Mouse (Mus musculus): ENCODE data around the gene Aoc1. TPM values are rescaled to one million over a fixed set of nuclear protein-coding genes. Genes with fewer than 3 reads are reported as not detected.

Gene Aoc1
- total and polyA plus RNA-seq, 3 experiments = 1.1 TPM; not detected in 2

- intact Hi-C loops (cut with DNase I) = no loop called here
Observed at GRCm38 (mm10) chr6:48956785-48957184, 84.1 kb downstream of the Aoc1 start.

GRCm38 (mm10) chr6:48958053-48958452, 85.4 kb downstream of the Aoc1 start:
- TF ChIP-seq POLR2A (IDR thresholded peaks at IDR 0.05; ENCODE audit: insufficient read depth, low read depth, low read length) = no peak
- TF ChIP-seq EP300 (IDR thresholded peaks at IDR 0.05; ENCODE audit: insufficient read depth, low read depth, low read length) = no peak
- peak; percentile 44 for TF ChIP-seq CTCF (IDR thresholded peaks at IDR 0.05)
- 71% methylated on average over 1 of the region's 1 CpGs for WGBS
- no peak overlapping the region for H3K9ac ChIP-seq (ENCODE audit: low read depth, low read length)

More at GRCm38 (mm10) chr6:48956785-48957184, 84.1 kb downstream of the Aoc1 start:
- H3K4me1 ChIP-seq (ENCODE audit: control insufficient read depth, insufficient read depth, low read length) = no peaks in the 10 kb centered on the region
- peak in 1 of 2 experiments; percentile 5 for DNase-seq
- no peak overlapping the region for H3K27ac ChIP-seq
- H3K79me2 ChIP-seq (replicated peaks; ENCODE audit: control insufficient read depth, insufficient read depth, low read length) = no peaks in the 10 kb centered on the region
- H3K9ac ChIP-seq (ENCODE audit: low read depth, low read length) = no peak overlapping the region
- TF ChIP-seq CTCF (IDR thresholded peaks at IDR 0.05) = no peak
- TF ChIP-seq POLR2A (IDR thresholded peaks at IDR 0.05; ENCODE audit: insufficient read depth, low read depth, low read length) = no peak
- no peak for TF ChIP-seq EP300 (IDR thresholded peaks at IDR 0.05; ENCODE audit: insufficient read depth, low read depth, low read length)
- 65% methylated on average over 4 of the region's 4 CpGs for WGBS
- no peak overlapping the region for H3K4me3 ChIP-seq
- no peaks in the 10 kb centered on the region for H3K36me3 ChIP-seq (ENCODE audit: control insufficient read depth, insufficient read depth, low read length)
- H3K27me3 ChIP-seq (ENCODE audit: control insufficient read depth, insufficient read depth, low read length) = no peaks in the 10 kb centered on the region

More at GRCm38 (mm10) chr6:48958053-48958452, 85.4 kb downstream of the Aoc1 start:
- Histone ChIP-seq H3K27me3 (ENCODE audit: control insufficient read depth, insufficient read depth, low read length) (no peaks in the 10 kb centered on the region), H3K4me3 (no peak overlapping the region), H3K36me3 (ENCODE audit: control insufficient read depth, insufficient read depth, low read length) (no peaks in the 10 kb centered on the region), H3K27ac (no peak overlapping the region), H3K79me2 (replicated peaks; ENCODE audit: control insufficient read depth, insufficient read depth, low read length) (no peaks in the 10 kb centered on the region), H3K4me1 (ENCODE audit: control insufficient read depth, insufficient read depth, low read length) (no peaks in the 10 kb centered on the region)
- peak in 1 of 2 experiments; percentile 8 for DNase-seq
- intact Hi-C loops (cut with DNase I) = no loop called here

Other genes with a start within 250 kb of the Aoc1 start
- gene AI854703, start 246.1 kb upstream of the Aoc1 start, total RNA-seq (2021) = under 1 TPM; 0.16 to 0.29 TPM
- 0.68 and 1.1 TPM in 2 replicates for gene AI854703, start 246.1 kb upstream of the Aoc1 start, polyA plus RNA-seq (2012; rRNA removed)
- gene Gimap8, start 225.7 kb upstream of the Aoc1 start, total RNA-seq (2021) = 1 to 10 TPM; 7.1 to 7.6 TPM
- 4.1 and 7.3 TPM in 2 replicates for gene Gimap8, start 225.7 kb upstream of the Aoc1 start, polyA plus RNA-seq (2012; rRNA removed)
- 1 to 10 TPM; 3.1 to 3.4 TPM for gene Gimap9, start 196.8 kb upstream of the Aoc1 start, total RNA-seq (2021)
- gene Gimap9, start 196.8 kb upstream of the Aoc1 start, polyA plus RNA-seq (2012; rRNA removed) = 1.8 and 3.7 TPM in 2 replicates
- 10 to 100 TPM; 22.4 to 25.3 TPM for gene Gimap4, start 188.3 kb upstream of the Aoc1 start, total RNA-seq (2021)
- 28.1 and 42.1 TPM in 2 replicates for gene Gimap4, start 188.3 kb upstream of the Aoc1 start, polyA plus RNA-seq (2012; rRNA removed)
- gene Gimap6, start 164.7 kb upstream of the Aoc1 start, total RNA-seq (2021) = 10 to 100 TPM; 34.3 to 38.1 TPM
- 19.2 and 28.6 TPM in 2 replicates for gene Gimap6, start 164.7 kb upstream of the Aoc1 start, polyA plus RNA-seq (2012; rRNA removed)
- gene Gm28053, start 154.3 kb upstream of the Aoc1 start, total RNA-seq (2021) = 1 to 10 TPM; 3.4 to 5.6 TPM
- not detected in 2 replicates for gene Gm28053, start 154.3 kb upstream of the Aoc1 start, polyA plus RNA-seq (2012; rRNA removed)
- gene Gimap7, start 154.3 kb upstream of the Aoc1 start, total RNA-seq (2021) = under 1 TPM in 1 of 2 experiments, not detected in 1; 0.77 TPM
- gene Gimap7, start 154.3 kb upstream of the Aoc1 start, polyA plus RNA-seq (2012; rRNA removed) = 0.29 and 0.70 TPM in 2 replicates
- 1 to 10 TPM; 8.9 to 9.4 TPM for gene Gimap1, start 133.8 kb upstream of the Aoc1 start, total RNA-seq (2021)
- gene Gimap1, start 133.8 kb upstream of the Aoc1 start, polyA plus RNA-seq (2012; rRNA removed) = 5.9 and 6.6 TPM in 2 replicates
- 1 to 10 TPM; 4.6 to 5.1 TPM for gene Gimap5, start 126.7 kb upstream of the Aoc1 start, total RNA-seq (2021)
- 6.2 and 6.6 TPM in 2 replicates for gene Gimap5, start 126.7 kb upstream of the Aoc1 start, polyA plus RNA-seq (2012; rRNA removed)
- 1 to 10 TPM; 1.0 to 1.5 TPM for gene Gimap3, start 102.0 kb upstream of the Aoc1 start, total RNA-seq (2021)
- 3.0 and 4.8 TPM in 2 replicates for gene Gimap3, start 102.0 kb upstream of the Aoc1 start, polyA plus RNA-seq (2012; rRNA removed)
- 10 to 100 TPM; 17.0 to 22.0 TPM for gene Tmem176a, start 32.0 kb upstream of the Aoc1 start, total RNA-seq (2021)
- 19.3 and 28.1 TPM in 2 replicates for gene Tmem176a, start 32.0 kb upstream of the Aoc1 start, polyA plus RNA-seq (2012; rRNA removed)
- 10 to 100 TPM; 41.6 to 53.0 TPM for gene Tmem176b, start 31.4 kb upstream of the Aoc1 start, total RNA-seq (2021)
- 104 and 108 TPM in 2 replicates for gene Tmem176b, start 31.4 kb upstream of the Aoc1 start, polyA plus RNA-seq (2012; rRNA removed)
- gene 1600015I10Rik, start 57.0 kb downstream of the Aoc1 start, total RNA-seq (2021) = not detected
- gene 1600015I10Rik, start 57.0 kb downstream of the Aoc1 start, polyA plus RNA-seq (2012; rRNA removed) = 0.08 and 0.12 TPM in 2 replicates
- not detected for gene Doxl2, start 102.1 kb downstream of the Aoc1 start, total RNA-seq (2021)
- not detected in 2 replicates for gene Doxl2, start 102.1 kb downstream of the Aoc1 start, polyA plus RNA-seq (2012; rRNA removed)
- gene Svs1, start 114.0 kb downstream of the Aoc1 start, total RNA-seq (2021) = not detected
- gene Svs1, start 114.0 kb downstream of the Aoc1 start, polyA plus RNA-seq (2012; rRNA removed) = not detected in 2 replicates
- gene Gpnmb, start 163.7 kb downstream of the Aoc1 start, total RNA-seq (2021) = 1 to 10 TPM in 1 of 2 experiments, under 1 TPM in 1; 0.84 to 1.3 TPM
- gene Gpnmb, start 163.7 kb downstream of the Aoc1 start, polyA plus RNA-seq (2012; rRNA removed) = 2.4 and 4.9 TPM in 2 replicates
- gene Malsu1, start 200.9 kb downstream of the Aoc1 start, total RNA-seq (2021) = 10 to 100 TPM; 34.4 to 39.0 TPM
- gene Malsu1, start 200.9 kb downstream of the Aoc1 start, polyA plus RNA-seq (2012; rRNA removed) = 14.5 and 15.4 TPM in 2 replicates

Data from heart, adult 2 months (tissue).